Mouse (Mus musculus) gastrocnemius, adult 18-20 months (tissue): ENCODE results near the gene Gm4559. TPM values are rescaled to one million over a fixed set of nuclear protein-coding genes. Genes with fewer than 3 reads are reported as not detected.
"Not testable (repeated sequence)": the region's sequence is repeated elsewhere in the genome, so short reads cannot be mapped to it uniquely, and the experiment has no call there.

Source experiments
- DNase-seq: peaks from one replicate; pipeline ENCODE4 v3.0.0; 2021; ENCODE audit warnings: low spot score
- long read RNA-seq, 2 experiments: library from polyadenylated mRNA; stranded (forward); transcript quantifications; one replicate each; pipeline ENCODE4 v2.0.0; 2021
- total RNA-seq, 2 experiments: library from RNA; stranded (reverse); gene quantifications; 2 replicates each; pipeline ENCODE4 v1.2.3; 2021

Gene Gm4559
- total RNA-seq, result not detected
- long read RNA-seq, experiment 1, result 0 reads
- long read RNA-seq, experiment 2, result 0 reads

GRCm38 (mm10) chr7:142274263-142274662 lies at the start of gene Gm4559:
TSS of gene Gm4559 (minus strand) at chr7:142274363.
- DNase-seq, result not testable (repeated sequence)

- no peak for DNase-seq
Observed at GRCm38 (mm10) chr7:142323396-142324117, 49.4 kb upstream of the Gm4559 start.

DNA sequence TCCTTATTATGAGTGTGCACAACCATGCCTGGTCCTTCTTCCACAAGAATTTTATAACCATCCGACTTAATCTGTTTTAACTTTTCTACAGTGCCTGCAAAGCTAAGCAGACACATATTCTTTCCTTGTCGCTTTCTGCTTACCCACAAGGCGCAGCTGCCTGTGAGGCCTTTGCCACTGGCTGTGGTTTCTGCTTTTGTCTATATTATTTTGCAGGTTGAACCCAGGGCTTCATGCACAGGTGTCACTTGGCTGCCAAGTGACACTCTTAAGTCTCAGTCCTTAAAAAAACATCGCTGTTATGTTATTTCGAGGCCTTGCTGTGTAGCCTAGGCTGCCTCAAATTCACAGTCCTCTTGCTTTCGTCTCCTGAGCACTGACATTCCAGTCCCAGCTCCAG lies 48.5 kb upstream of the Gm4559 start:
- no peak for DNase-seq

- DNase-seq, result not testable (repeated sequence)
Observed at GRCm38 (mm10) chr7:142321637-142322306, 47.6 kb upstream of the Gm4559 start.

GRCm38 (mm10) chr7:142320906-142321305 lies 46.7 kb upstream of the Gm4559 start:
- no peak for DNase-seq

- no peak for DNase-seq
Observed at GRCm38 (mm10) chr7:142319124-142319523, 45.0 kb upstream of the Gm4559 start.

GRCm38 (mm10) chr7:142317216-142317615 lies 43.1 kb upstream of the Gm4559 start:
- DNase-seq, result no peak

GRCm38 (mm10) chr7:142316558-142316957 lies 42.4 kb upstream of the Gm4559 start:
- DNase-seq, result peak; percentile 46

DNA sequence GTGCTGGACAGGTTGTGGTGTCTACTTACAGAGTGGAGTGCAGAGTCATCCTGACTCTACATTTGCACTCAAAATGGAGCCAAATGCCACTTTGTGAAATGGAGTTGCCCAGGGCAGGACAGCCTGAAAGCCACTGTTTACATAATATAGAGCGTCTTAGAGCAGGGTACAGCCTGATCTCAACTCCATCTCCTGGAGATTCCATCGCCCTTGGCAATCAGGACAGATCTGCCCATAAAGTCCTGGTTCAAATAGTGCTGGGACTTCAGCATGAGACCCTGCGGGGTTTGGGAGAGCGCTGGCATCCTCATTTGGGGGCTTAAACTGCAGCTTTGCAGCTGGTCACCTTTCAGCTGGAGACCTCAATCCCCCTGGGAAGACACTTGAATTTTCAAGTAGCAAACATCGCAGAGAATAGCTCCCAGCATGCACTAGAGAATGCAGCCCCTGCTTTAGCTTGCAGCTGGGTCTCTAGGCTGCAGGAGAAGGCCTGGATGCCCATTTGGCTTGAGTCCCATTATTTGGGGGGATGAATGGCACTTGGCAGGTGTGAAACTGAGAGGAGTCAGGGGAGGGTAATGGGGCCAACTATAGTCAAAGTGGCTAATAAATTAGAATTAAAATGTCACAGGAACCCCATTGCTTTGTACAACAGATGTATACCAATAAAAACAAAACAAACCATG lies 40.6 kb upstream of the Gm4559 start:
- peak; percentile 43 for DNase-seq

GRCm38 (mm10) chr7:142303929-142304328 lies 29.8 kb upstream of the Gm4559 start:
- DNase-seq, result not testable (repeated sequence)

DNA sequence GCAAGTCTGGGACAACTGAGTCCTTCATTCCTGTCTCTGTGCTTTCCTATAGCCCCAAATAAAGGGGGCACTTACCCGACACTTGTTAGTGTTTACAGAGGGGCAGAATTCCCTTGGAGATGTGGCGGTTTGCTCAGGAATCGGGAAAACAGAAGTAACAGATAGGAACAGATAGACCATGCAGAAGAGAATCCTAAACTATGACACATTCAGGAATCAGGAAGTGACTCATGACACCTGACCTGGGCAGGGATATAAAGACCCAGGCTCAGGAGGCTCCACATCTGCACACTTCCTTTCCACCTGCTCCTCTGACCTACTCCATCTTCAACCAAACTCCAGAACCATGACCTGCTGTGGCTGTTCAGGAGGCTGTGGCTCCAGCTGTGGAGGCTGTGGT lies 29.1 kb upstream of the Gm4559 start, which contains the start of gene Krtap5-4:
Krtap5-4 (plus strand) TSS at position 301 of the 400 bp plus-strand sequence.
- DNase-seq, result no peak

GRCm38 (mm10) chr7:142297018-142297417 lies 22.9 kb upstream of the Gm4559 start, which contains the start of gene Krtap5-1:
TSS of gene Krtap5-1 (minus strand) at chr7:142297118.
- not testable (repeated sequence) for DNase-seq

- DNase-seq, result not testable (repeated sequence)
Observed at GRCm38 (mm10) chr7:142296108-142296507, 21.9 kb upstream of the Gm4559 start.

DNA sequence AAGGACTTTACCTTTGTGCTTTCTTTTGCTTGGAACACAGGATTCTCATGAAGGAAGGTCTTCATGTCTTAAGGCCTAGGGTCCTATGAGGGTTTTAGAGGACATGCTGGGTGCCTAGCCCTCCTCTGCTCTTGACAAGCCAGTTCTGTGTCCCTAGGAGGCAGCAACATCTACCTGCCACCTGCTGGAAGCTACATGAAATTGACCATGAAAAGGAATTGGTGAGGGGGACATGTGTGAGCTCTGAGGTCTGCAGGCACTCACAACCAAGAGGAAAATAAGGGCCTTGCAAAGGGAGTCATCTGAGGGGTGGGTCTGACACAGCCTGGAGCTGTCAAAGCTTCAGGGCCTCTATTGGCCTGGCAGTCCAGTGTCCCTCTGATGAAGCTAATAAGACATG lies 21.3 kb upstream of the Gm4559 start:
- DNase-seq, result no peak

DNA sequence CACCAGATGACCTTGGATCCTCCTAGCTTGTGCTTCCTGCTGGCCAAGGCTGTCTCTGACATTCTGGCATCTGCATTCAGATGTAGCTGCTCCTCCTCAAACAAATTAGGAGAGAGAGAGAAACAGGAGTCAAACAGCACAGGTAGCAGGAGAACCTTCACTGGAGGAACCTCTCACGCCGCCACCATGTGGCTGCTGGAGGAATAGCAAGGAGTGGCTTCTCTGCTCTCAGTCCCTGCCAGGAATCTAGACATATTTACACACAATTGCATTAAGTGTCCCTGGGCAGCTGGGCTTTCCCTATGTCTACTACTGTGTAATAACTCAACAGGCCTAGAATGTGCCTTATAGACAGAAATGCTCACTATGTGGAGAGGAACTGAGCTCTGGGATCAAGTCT lies 19.7 kb upstream of the Gm4559 start:
- not testable (repeated sequence) for DNase-seq

DNA sequence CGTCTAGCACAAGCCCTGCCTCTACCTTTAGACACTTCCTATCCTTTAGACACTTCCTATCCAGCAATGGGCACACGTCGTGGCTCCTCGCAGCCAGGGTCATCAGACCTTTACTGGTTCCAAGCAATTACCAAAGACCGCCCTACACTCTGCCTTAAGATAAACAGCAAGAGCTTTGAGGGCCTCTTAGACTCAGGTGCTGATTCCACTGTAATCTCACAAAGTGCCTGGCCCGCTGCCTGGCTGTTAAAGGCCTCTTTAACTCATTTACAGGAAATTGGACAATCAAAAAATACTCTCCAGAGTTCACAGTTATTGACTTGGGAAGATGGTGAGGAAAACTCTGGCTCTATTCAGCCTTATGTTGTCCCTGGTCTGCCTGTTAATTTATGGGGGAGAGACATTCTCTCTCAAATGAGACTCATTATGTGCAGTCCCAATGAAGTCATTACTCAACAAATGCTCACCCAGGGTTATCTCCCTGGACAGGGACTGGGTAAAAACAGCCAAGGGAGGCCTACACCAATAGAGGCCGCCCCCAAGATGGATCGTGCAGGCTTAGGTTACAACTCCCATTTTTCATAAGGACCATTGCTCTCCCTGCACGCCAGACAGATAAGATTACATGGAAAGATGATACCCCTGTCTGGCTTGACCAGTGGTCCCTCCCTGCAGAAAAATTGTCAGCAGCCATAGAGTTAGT lies 11.9 kb upstream of the Gm4559 start:
- DNase-seq, result not testable (repeated sequence)

GRCm38 (mm10) chr7:142285130-142285835 lies 11.1 kb upstream of the Gm4559 start:
- DNase-seq, result peak; percentile 12

DNA sequence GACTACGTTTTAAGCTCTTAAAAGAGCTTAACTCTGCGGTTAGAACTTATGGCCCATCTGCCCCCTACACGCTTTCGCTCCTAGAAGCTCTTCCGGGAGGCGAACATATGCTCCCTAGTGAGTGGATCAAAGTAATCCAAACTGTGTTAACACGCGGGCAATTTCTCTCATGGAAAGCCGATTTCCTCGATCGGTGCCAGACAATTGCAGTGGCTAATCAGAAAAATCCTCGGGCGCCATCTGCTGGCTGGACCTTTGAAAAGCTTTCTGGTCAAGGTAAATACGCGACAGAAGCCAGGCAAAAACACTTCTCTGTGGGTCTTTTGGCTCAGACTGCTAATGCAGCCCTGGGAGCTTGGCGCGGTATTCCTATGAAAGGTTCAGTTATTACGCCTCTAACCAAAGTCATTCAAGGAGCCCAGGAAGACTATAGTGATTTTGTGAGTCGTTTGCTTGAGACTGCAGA lies 10.5 kb upstream of the Gm4559 start:
- peak; percentile 91 for DNase-seq

DNA sequence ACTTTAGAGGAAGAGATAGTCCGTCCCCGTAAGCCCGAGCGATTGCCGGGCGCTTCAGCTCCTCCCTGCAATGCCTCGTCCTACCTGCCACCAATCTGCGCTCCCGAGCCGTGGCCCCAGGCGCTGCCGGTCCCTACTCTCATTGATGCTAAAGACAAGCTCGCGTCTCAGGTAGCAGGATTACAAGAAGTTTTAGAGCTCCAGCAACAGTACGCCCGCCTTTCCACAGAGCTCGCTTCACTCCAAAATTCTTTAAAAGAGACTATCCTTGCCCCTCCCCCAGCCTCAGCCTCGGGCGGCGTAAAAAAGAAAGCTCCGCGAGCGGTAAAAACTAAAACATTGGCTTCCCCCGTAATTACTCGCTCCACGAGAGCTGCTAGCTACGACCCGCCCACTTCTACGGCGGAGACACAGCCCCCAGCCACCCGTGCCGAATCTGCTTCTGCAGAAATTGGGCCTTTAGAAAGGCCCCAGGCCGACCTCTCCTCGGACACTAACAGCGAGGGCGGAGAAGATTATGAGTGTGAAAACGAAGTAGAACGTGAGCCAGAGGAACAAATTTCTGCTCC lies 9.9 kb upstream of the Gm4559 start:
- peak; percentile 36 for DNase-seq

- DNase-seq, result not testable (repeated sequence)
Observed at GRCm38 (mm10) chr7:142282847-142283246, 8.7 kb upstream of the Gm4559 start.
